Mouse (Mus musculus): ENCODE data around the gene Ugt1a5.
"Not testable (repeated sequence)": the region's sequence is repeated elsewhere in the genome, so short reads cannot be mapped to it uniquely, and the experiment has no call there.

DNA sequence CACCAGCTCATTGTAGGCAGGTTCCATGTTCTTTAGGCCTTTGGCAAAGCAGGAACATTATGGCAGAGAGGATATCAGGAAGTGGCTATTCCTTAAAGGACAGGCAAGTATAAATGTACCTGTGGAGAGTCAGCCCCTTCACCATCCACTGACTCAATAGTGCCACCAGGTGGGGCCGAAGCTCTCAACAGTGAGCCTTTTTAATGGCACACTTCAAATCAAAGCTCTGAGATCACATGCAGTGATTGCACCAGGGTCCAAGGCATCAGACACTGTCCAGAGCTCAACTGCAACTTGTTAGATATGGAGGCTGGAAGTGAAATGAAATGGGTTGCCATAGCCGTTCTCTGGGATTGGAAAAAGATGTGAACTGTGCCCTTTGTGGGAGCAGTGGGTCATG, 20.5 kb upstream of the Ugt1a5 start:
- TF ChIP-seq MAX (IDR thresholded peaks at IDR 0.05; ENCODE audit: low read length); MYC (IDR thresholded peaks at IDR 0.05; ENCODE audit: low read depth, low read length); E2F4 (IDR thresholded peaks at IDR 0.05; ENCODE audit: borderline replicate concordance, low read depth, low read length); POLR2A (IDR thresholded peaks at IDR 0.05; ENCODE audit: control insufficient read depth in 1 of 2, insufficient read depth in 1 of 2, low read depth in 1 of 2, low read length in 2 of 2, poor library complexity in 1 of 2); ELF1 (IDR thresholded peaks at IDR 0.05; ENCODE audit: low read depth, low read length); USF1 (IDR thresholded peaks at IDR 0.05; ENCODE audit: low read depth, low read length); POLR2AphosphoS2 (IDR thresholded peaks at IDR 0.05; ENCODE audit: low read length); ETS1 (IDR thresholded peaks at IDR 0.05; ENCODE audit: low read depth, low read length); POLR2AphosphoS5 (IDR thresholded peaks at IDR 0.05; ENCODE audit: borderline replicate concordance, low read depth, low read length); GATA1 (IDR thresholded peaks at IDR 0.05; ENCODE audit: low read depth, low read length); TCF12 (IDR thresholded peaks at IDR 0.05; ENCODE audit: low read depth, low read length); CHD1 (IDR thresholded peaks at IDR 0.05; ENCODE audit: low read depth, low read length): not testable (repeated sequence)
- TF ChIP-seq CTCF (IDR thresholded peaks at IDR 0.05 in 2 of 3, conservative IDR thresholded peaks at IDR 0.05 in 1 of 3; ENCODE audit: control insufficient read depth in 1 of 3, insufficient read depth in 1 of 3, low read depth in 2 of 3, low read length in 3 of 3, poor library complexity in 1 of 3, severe bottlenecking in 1 of 3) (peak; percentile 2 to 33 (median 33); a peak in 3 of 6 replicates), SMC3 (IDR thresholded peaks at IDR 0.05; ENCODE audit: low read depth, low read length) (peak; percentile 28; the same call in 1 of the 2 replicates)
